Mouse (Mus musculus) embryonic facial prominence, embryonic 11.5 days (tissue): Measurements from ENCODE around the gene Per2. TPM values are rescaled to one million over a fixed set of nuclear protein-coding genes. Genes with fewer than 3 reads are reported as not detected.

Experiments used
- ATAC-seq: fragments of 200-750 bp; cut with Nextera tagmentation; replicated peaks from 2 replicates; pipeline ENCODE4 v1.8.0; 2017; ENCODE audit warnings: low read depth; ENCODE audit not compliant: insufficient number of reproducible peaks, low FRiP score, low TSS enrichment
- DNase-seq: peaks from one replicate; pipeline ENCODE4 v3.0.0-alpha.2; 2015; ENCODE audit warnings: low spot score
- H3K27ac ChIP-seq: fragments of 300-500 bp; sonication (generic); replicated peaks from 2 replicates; pipeline ENCODE4 v1.5.1; 2014; ENCODE audit warnings: mild to moderate bottlenecking, low read depth, low read length, control low read depth
- H3K27me3 ChIP-seq: fragments of 300-500 bp; sonication (generic); 2 replicates; pipeline ENCODE4 v1.6.1; 2014; ENCODE audit warnings: mild to moderate bottlenecking, low read length, moderate library complexity, mixed read lengths; ENCODE audit not compliant: control insufficient read depth, insufficient read depth
- H3K36me3 ChIP-seq: fragments of 300-500 bp; sonication (generic); replicated peaks from 2 replicates; pipeline ENCODE4 v1.6.1; 2014; ENCODE audit warnings: low read depth, mild to moderate bottlenecking, low read length, moderate library complexity, mixed read lengths; ENCODE audit not compliant: control insufficient read depth, insufficient read depth
- H3K4me1 ChIP-seq: fragments of 300-500 bp; sonication (generic); 2 replicates; pipeline ENCODE4 v1.6.1; 2014; ENCODE audit warnings: low read length, mixed read lengths; ENCODE audit not compliant: control insufficient read depth, insufficient read depth
- H3K4me2 ChIP-seq: fragments of 300-500 bp; sonication (generic); 2 replicates; pipeline ENCODE4 v1.6.1; 2014; ENCODE audit warnings: low read depth, mild to moderate bottlenecking, control low read depth, low read length, moderate library complexity
- H3K4me3 ChIP-seq: fragments of 300-500 bp; sonication (generic); 2 replicates; pipeline ENCODE4 v1.5.1; 2014; ENCODE audit warnings: low read depth, low read length, control low read depth
- H3K9ac ChIP-seq: fragments of 300-500 bp; sonication (generic); replicated peaks from 2 replicates; pipeline ENCODE4 v1.6.1; 2014; ENCODE audit warnings: mild to moderate bottlenecking, control low read depth, low read length
- H3K9me3 ChIP-seq: fragments of 300-500 bp; sonication (generic); replicated peaks from 2 replicates; pipeline ENCODE4 v1.6.1; 2016; ENCODE audit warnings: mild to moderate bottlenecking, low read length, inconsistent platforms, mixed read lengths; ENCODE audit not compliant: control insufficient read depth
- WGBS: fragments of 180-500 bp; shearing (Covaris S2); extraction: QIAGEN DNeasy Blood & Tissue Kit; methylation state at CpG from one replicate; pipeline ENCODE4 v1.1.7; 2014; 5-methylcytosine and 5-hydroxymethylcytosine counted together
- polyA plus RNA-seq: library from polyadenylated mRNA; unstranded; fragments of >200 nt; fragmentation: Nextera tagmentation; extraction: Ambion mirVana; gene quantifications from 2 replicates; pipeline ENCODE4 v1.2.1, GENCODE M21; 2014

The Per2 gene
- polyA plus RNA-seq, 1 experiment from 2014 or later: 0.97 TPM

GRCm38 (mm10) chr1:91457116-91457515, 2.0 kb downstream of the Per2 start:
- Histone ChIP-seq H3K4me3 (no peak overlapping the region), H3K9me3 (no peaks in the 10 kb centered on the region), H3K4me1 (peaks cover 3% of the 10 kb centered on the region), H3K4me2 (no peak overlapping the region), H3K36me3 (no peaks in the 10 kb centered on the region), H3K9ac (no peak overlapping the region), H3K27me3 (peaks cover 2% of the 10 kb centered on the region; the same call in 1 of the 2 replicates), H3K27ac (no peak overlapping the region)
- DNase-seq: no peak
- ATAC-seq: no peak
- 91% methylated on average over 4 of the region's 4 CpGs for WGBS

- H3K4me3 ChIP-seq: no peak overlapping the region
- DNase-seq (peak; percentile 50), ATAC-seq (no peak)
- H3K27me3 ChIP-seq: peaks cover 2% of the 10 kb centered on the region; the same call in 1 of the 2 replicates
- 43% methylated on average over 11 of the region's 11 CpGs for WGBS
- H3K9ac ChIP-seq: no peak overlapping the region
- H3K9me3 ChIP-seq: no peaks in the 10 kb centered on the region
- H3K36me3 ChIP-seq: no peaks in the 10 kb centered on the region
- no peak overlapping the region for H3K27ac ChIP-seq
- H3K4me2 ChIP-seq: no peak overlapping the region
- H3K4me1 ChIP-seq: peaks cover 3% of the 10 kb centered on the region
These were observed 2.8 kb downstream of the Per2 start for GRCm38 (mm10) chr1:91456301-91456801.

- Histone ChIP-seq H3K27me3 (peaks cover 2% of the 10 kb centered on the region; the same call in 1 of the 2 replicates), H3K36me3 (no peaks in the 10 kb centered on the region), H3K4me1 (peaks cover 3% of the 10 kb centered on the region), H3K9me3 (no peaks in the 10 kb centered on the region), H3K4me2 (no peak overlapping the region), H3K27ac (no peak overlapping the region; the same call in 1 of the 2 replicates), H3K4me3 (no peak overlapping the region), H3K9ac (0 out of 2 replicates have a peak overlapping the region, but pooled peaks have one; percentile 15)
- WGBS: 35% methylated on average over 7 of the region's 7 CpGs
- ATAC-seq (no peak), DNase-seq (peak; percentile 34)
These were observed 3.4 kb downstream of the Per2 start for GRCm38 (mm10) chr1:91455661-91456161.

GRCm38 (mm10) chr1:91454927-91455326, 4.2 kb downstream of the Per2 start:
- DNase-seq (no peak), ATAC-seq (no peak)
- Histone ChIP-seq H3K9me3 (no peaks in the 10 kb centered on the region), H3K36me3 (no peaks in the 10 kb centered on the region), H3K4me1 (peaks cover 3% of the 10 kb centered on the region), H3K4me2 (no peak overlapping the region), H3K9ac (no peak overlapping the region), H3K4me3 (no peak overlapping the region), H3K27me3 (peaks cover 2% of the 10 kb centered on the region; the same call in 1 of the 2 replicates), H3K27ac (no peak overlapping the region)
- WGBS: 80% methylated on average over 3 of the region's 3 CpGs

- H3K27ac ChIP-seq: no peak overlapping the region
- WGBS: 93% methylated on average over 3 of the region's 3 CpGs
- no peak for ATAC-seq
- no peak for DNase-seq
- H3K9me3 ChIP-seq: no peaks in the 10 kb centered on the region
- H3K4me3 ChIP-seq: no peak overlapping the region
- peaks cover 2% of the 10 kb centered on the region; the same call in 1 of the 2 replicates for H3K27me3 ChIP-seq
- H3K4me2 ChIP-seq: no peak overlapping the region
- H3K9ac ChIP-seq: no peak overlapping the region
- no peaks in the 10 kb centered on the region; the same call in 1 of the 2 replicates for H3K36me3 ChIP-seq
- H3K4me1 ChIP-seq: peaks cover 3% of the 10 kb centered on the region
These were observed 4.8 kb downstream of the Per2 start for GRCm38 (mm10) chr1:91454366-91454765.

GRCm38 (mm10) chr1:91453932-91454331, 5.2 kb downstream of the Per2 start:
- Histone ChIP-seq H3K36me3 (no peaks in the 10 kb centered on the region; the same call in 1 of the 2 replicates), H3K4me3 (no peak overlapping the region), H3K9me3 (no peaks in the 10 kb centered on the region), H3K27me3 (peaks cover 2% of the 10 kb centered on the region; the same call in 1 of the 2 replicates), H3K9ac (no peak overlapping the region), H3K4me2 (no peak overlapping the region), H3K27ac (no peak overlapping the region), H3K4me1 (peaks cover 3% of the 10 kb centered on the region)
- DNase-seq (no peak), ATAC-seq (no peak)
- WGBS: 81% methylated on average over 9 of the region's 9 CpGs

- Histone ChIP-seq H3K4me3 (no peak overlapping the region), H3K4me2 (no peak overlapping the region), H3K9me3 (no peaks in the 10 kb centered on the region), H3K4me1 (peaks cover 3% of the 10 kb centered on the region), H3K36me3 (no peaks in the 10 kb centered on the region; the same call in 1 of the 2 replicates), H3K27ac (no peak overlapping the region), H3K27me3 (no peaks in the 10 kb centered on the region), H3K9ac (no peak overlapping the region)
- DNase-seq (no peak), ATAC-seq (no peak)
- 55% methylated on average over 5 of the region's 5 CpGs for WGBS
These were observed 7.5 kb downstream of the Per2 start for GRCm38 (mm10) chr1:91451547-91452084.

GRCm38 (mm10) chr1:91450851-91451250, 8.3 kb downstream of the Per2 start:
- Histone ChIP-seq H3K4me2 (no peak overlapping the region), H3K36me3 (no peaks in the 10 kb centered on the region; the same call in 1 of the 2 replicates), H3K27me3 (no peaks in the 10 kb centered on the region), H3K4me1 (peaks cover 3% of the 10 kb centered on the region), H3K9ac (no peak overlapping the region), H3K4me3 (no peak overlapping the region), H3K27ac (no peak overlapping the region), H3K9me3 (no peaks in the 10 kb centered on the region)
- WGBS: 90% methylated on average over 5 of the region's 5 CpGs
- ATAC-seq (no peak), DNase-seq (no peak)
